Mouse (Mus musculus) T-helper 2 cell (primary cell): ENCODE results near the gene Dnase1l3.
"Not testable (repeated sequence)": the region's sequence is repeated elsewhere in the genome, so short reads cannot be mapped to it uniquely, and the experiment has no call there.

Experiments used
- in situ Hi-C: fragments of 300-600 bp; cut with MboI, MseI; formaldehyde crosslinking; loops from one replicate; pipeline ENCODE4 v1.15.1; 2025; ENCODE audit warnings: high pct_unique_total_duplicates

Gene Dnase1l3

GRCm38 (mm10) chr14:8011938-8012337 lies 17.6 kb upstream of the Dnase1l3 start:
- in situ Hi-C loops, result no loop called here

- in situ Hi-C loops, result no loop called here
Measured at GRCm38 (mm10) chr14:8011297-8011696, 16.9 kb upstream of the Dnase1l3 start.

GRCm38 (mm10) chr14:8007923-8008322 lies 13.6 kb upstream of the Dnase1l3 start:
- in situ Hi-C loops, result no loop called here

- in situ Hi-C loops, result no loop called here
Measured at GRCm38 (mm10) chr14:8007486-8007885, 13.1 kb upstream of the Dnase1l3 start.

DNA sequence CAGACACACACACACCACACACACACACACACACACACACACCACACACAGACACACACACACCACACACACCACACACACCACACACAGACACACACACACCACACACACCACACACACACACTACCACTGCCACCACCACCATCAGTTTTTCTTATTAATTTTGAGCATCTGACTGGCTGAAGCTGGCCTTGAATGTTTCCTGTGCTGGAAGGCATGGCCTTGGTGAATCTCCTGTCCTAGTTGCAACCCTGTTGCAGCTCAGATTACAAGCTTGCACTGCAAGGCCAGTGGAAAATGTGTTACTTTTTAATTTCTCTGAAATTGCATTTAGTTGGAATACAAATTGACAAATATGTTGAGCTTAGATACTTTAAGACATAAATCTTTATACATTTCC lies 12.7 kb upstream of the Dnase1l3 start:
- in situ Hi-C loops, result no loop called here

DNA sequence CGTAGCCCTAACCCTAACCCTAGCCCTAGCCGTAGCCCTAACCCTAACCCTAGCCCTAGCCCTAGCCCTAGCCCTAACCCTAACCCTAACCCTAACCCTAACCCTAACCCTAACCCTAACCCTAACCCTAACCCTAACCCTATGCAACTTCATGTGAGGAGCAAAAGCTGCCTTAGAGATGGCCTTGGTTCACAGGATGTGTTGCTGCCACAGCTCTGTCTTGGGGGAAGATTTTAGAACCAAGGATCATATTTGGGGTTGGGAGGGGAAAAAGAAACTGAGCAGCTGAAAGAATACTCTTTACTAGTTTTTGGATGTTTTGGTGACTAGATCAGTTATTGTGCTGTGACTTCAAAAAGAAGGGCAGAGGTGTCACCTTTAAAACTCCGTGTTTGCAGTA lies 11.7 kb upstream of the Dnase1l3 start:
- in situ Hi-C loops, result not testable (repeated sequence)

GRCm38 (mm10) chr14:8003727-8004670 lies 9.6 kb upstream of the Dnase1l3 start:
- in situ Hi-C loops, result loop anchor here (5.0 kb wide), 1 partner anchor 43 kb away; no protein-coding TSS in a partner anchor

DNA sequence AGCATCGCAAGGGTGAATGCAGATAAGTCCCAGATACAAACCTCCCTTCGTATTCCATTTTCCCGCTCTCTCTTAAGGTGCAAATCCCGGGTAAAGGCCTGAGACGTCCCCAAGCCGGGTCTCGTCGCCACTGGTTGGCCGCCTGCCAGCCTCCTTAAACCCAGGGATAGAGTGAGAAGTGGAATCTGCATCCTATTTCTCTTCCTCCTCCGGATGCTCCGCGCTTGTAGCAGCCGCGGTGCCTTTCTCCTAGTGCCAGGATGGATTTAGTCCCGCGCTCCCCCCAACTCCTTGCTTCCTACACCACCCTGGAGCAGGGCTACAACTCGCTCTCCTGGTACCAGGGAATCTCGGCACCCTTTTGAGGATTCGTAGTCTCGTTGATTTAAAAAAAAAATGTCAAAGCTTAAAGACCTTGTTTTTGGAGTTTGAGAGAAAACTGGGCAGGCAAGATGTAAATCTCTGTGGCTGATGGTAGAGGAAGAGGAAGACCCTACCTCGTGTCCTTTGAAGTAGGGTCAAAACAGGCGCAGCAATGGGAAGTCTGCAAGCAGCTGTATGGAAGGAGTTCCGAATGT lies 8.8 kb upstream of the Dnase1l3 start:
- in situ Hi-C loops, result loop anchor here (5.0 kb wide), 1 partner anchor 44 kb away; no protein-coding TSS in a partner anchor

GRCm38 (mm10) chr14:8002432-8003092 lies 8.2 kb upstream of the Dnase1l3 start, which contains the start of gene Abhd6:
Abhd6 (plus strand) TSS chr14:8002902.
- in situ Hi-C loops, result loop anchor here (5.0 kb wide), 1 partner anchor 45 kb away; no protein-coding TSS in a partner anchor

- in situ Hi-C loops, result loop anchor here (5.0 kb wide), 1 partner anchor 46 kb away; no protein-coding TSS in a partner anchor
Measured at GRCm38 (mm10) chr14:8000831-8001685, 6.7 kb upstream of the Dnase1l3 start.

DNA sequence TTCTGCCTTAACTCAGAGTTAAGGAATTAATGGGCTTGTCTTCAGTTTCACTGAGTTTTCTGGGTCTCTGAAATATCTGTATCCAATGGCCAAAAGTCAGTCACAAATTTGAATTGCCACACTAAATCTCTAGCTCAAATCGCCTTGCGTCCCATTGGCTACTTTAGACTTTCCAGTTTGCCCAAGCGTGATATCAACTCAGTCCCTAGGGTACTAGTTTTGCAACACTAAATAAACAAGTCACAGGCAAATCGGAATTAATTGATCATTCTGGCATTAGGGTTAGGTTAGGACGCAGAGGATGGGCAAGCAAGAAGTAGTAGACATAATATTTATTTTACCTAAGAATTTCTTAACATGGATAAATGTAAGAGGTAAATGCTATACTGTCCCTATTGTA lies 5.9 kb upstream of the Dnase1l3 start:
- in situ Hi-C loops, result loop anchor here (5.0 kb wide), 1 partner anchor 47 kb away; no protein-coding TSS in a partner anchor

- in situ Hi-C loops, result loop anchor here (5.0 kb wide), 1 partner anchor 37 kb away; no protein-coding TSS in a partner anchor
Measured at GRCm38 (mm10) chr14:7999435-7999834, 5.1 kb upstream of the Dnase1l3 start.

- in situ Hi-C loops, result loop anchor here (5.0 kb wide), 1 partner anchor 37 kb away; no protein-coding TSS in a partner anchor
Measured at GRCm38 (mm10) chr14:7999030-7999429, 4.7 kb upstream of the Dnase1l3 start.

GRCm38 (mm10) chr14:7997255-7997696 lies 2.9 kb upstream of the Dnase1l3 start:
- in situ Hi-C loops, result loop anchor here (5.0 kb wide), 1 partner anchor 35 kb away; no protein-coding TSS in a partner anchor

DNA sequence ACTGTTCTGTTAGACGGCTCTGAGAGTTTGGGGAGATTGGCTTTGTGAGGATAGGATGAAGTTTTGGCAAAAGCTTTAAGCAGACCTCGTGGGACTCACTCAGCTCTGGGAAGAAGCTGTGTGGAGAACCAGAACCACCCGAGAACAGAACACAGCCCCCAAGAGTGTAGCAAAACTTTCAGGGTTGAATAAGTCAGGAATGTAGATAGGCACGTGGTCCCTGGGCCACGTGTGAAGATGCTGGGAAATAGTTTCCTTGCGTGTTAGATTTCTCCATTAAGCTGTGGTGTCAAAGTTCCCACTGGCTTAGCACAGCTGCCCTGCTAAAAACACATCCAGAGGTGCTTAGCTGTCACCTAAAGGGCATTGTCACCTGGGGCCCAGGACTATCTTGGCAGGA lies 2.2 kb downstream of the Dnase1l3 start:
- in situ Hi-C loops, result no loop called here

DNA sequence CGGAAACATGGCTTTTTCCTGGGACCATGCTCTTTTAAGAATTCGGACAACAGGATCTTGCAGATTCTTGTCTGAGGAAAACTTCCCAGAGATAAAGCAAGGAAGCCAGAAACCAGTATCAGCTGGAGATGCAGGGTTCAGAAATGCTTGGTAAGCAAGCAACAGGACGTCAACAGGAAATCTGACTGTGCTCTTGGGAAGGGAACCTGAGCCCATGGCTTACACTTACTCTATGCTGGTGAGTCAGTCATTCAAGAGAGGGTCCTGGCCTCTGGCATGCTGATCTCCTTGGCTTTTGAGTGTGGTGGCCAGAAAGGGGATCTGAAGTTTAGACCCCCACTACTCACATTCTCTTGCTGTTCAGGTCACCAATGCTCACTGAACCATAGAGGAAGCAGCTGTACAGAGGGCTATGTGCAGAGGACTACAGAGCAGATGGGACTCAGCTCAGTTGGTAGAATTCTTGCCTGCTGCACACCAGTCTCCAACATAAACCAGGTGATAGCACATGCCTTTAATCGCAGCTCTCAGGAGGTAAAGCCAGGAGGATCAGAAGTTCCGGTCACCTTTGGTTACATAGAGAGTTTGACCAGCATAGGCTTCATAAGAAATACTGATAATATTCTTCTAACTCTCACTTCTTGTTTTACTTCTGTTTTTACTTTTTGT lies 3.1 kb downstream of the Dnase1l3 start:
- in situ Hi-C loops, result no loop called here

DNA sequence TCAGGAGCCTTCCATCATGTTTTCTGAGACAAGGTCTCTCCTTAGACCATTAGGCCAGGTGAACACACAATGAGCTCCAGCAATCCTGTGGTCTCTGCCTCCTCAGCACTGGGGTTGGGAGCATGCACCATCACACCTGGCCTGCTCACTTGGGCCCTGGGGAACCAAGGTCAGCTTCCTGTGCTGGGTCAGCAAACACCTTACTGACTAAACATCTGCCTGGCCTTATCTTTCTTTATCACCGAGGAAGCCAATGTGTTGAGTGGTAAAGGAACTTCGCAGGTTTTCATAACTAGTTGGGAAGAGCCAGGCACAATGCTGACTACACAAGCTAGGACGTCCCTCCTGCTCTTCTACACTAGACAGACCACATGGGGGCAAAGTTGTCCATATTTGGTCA lies 4.4 kb downstream of the Dnase1l3 start:
- in situ Hi-C loops, result no loop called here

- in situ Hi-C loops, result no loop called here
Measured at GRCm38 (mm10) chr14:7989371-7989770, 5.0 kb downstream of the Dnase1l3 start.

DNA sequence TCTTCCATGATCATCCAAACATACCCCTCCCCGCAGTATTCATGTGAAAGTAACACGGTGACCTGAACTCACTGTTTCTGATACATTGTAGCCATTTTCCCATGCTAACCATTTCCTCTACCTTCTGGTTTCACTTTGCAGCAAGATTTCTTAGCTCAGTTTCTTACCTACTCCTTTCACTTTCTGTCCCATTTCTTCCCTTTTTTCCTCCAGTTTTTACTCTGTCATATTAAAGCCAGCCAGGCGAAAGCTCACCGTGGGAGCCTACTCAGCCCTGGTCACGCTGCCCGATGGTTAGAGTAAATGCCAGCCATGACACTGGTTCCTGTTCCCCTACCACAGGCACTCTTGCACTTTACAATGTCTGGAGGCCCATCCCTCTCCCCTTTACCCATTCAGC lies 7.5 kb downstream of the Dnase1l3 start:
- in situ Hi-C loops, result no loop called here

- in situ Hi-C loops, result no loop called here
Measured at GRCm38 (mm10) chr14:7981226-7981625, 13.1 kb downstream of the Dnase1l3 start.
